In genomic region chr13:40944346-40944745, GRCm38 (mm10) we compare ENCODE assay signal across 18 mouse cellular contexts. TPM values are rescaled to one million over a fixed set of nuclear protein-coding genes. Genes with fewer than 3 reads are reported as not detected.
A peak's percentile ranks its signal among the peaks of the same experiment; 100 is the strongest.
DNase-seq lines count a peak whose midpoint lies in the region; ATAC-seq lines count a peak whose summit lies in the region.
"Had no signal": no experiment of that assay in that cellular context is flagged by ENCODE, and none has a peak within 500 bp of the region (broad histone marks: within the 10 kb centered on the region; RNA-seq: fewer than 3 reads in every experiment).

No protein-coding gene starts in this region.

- no peak for ATAC-seq in embryonic facial prominence, embryonic 13.5 days (ENCODE audit: insufficient number of reproducible peaks, insufficient read depth, low FRiP score, low TSS enrichment, low read depth)
- no peak for ATAC-seq in heart, embryonic 13.5 days (ENCODE audit: extremely low read depth, insufficient number of reproducible peaks, low FRiP score, low TSS enrichment)
- ATAC-seq in midbrain, embryonic 13.5 days, result no peak
- ATAC-seq in midbrain, embryonic 16.5 days, result no peak
- ATAC-seq: hindbrain, embryonic 16.5 days had no signal

- no peaks in the 10 kb centered on the region for H3K27me3 ChIP-seq in embryonic facial prominence, embryonic 13.5 days
- no peaks in the 10 kb centered on the region for H3K27me3 ChIP-seq in embryonic facial prominence, embryonic 10.5 days (replicated peaks; ENCODE audit: low read depth, poor library complexity, severe bottlenecking)
- no peaks in the 10 kb centered on the region for H3K27me3 ChIP-seq in heart, embryonic 13.5 days (replicated peaks)
- no peaks in the 10 kb centered on the region for H3K27me3 ChIP-seq in midbrain, embryonic 13.5 days
- H3K27me3 ChIP-seq in midbrain, embryonic 16.5 days (ENCODE audit: control insufficient read depth, insufficient read depth, low read depth, low read length), result no peaks in the 10 kb centered on the region
- H3K27me3 ChIP-seq: neural tube, embryonic 15.5 days; stomach, embryonic 15.5 days had no signal

- no peak overlapping the region for H3K27ac ChIP-seq in embryonic facial prominence, embryonic 13.5 days
- H3K27ac ChIP-seq in embryonic facial prominence, embryonic 10.5 days (replicated peaks), result no peak overlapping the region
- no peak overlapping the region for H3K27ac ChIP-seq in heart, embryonic 13.5 days (replicated peaks)
- no peak overlapping the region for H3K27ac ChIP-seq in midbrain, embryonic 13.5 days
- no peak overlapping the region for H3K27ac ChIP-seq in midbrain, embryonic 16.5 days (ENCODE audit: low read length)
- H3K27ac ChIP-seq: liver, embryonic 14.5 days; neural tube, embryonic 15.5 days; stomach, embryonic 15.5 days had no signal

- H3K9ac ChIP-seq in embryonic facial prominence, embryonic 13.5 days, result 0 out of 2 replicates have a peak overlapping the region, but pooled peaks have one; percentile 44
- peak overlapping the region; percentile 52; the same call in 1 of the 2 replicates for H3K9ac ChIP-seq in heart, embryonic 13.5 days
- peak overlapping the region; percentile 36; the same call in 1 of the 2 replicates for H3K9ac ChIP-seq in midbrain, embryonic 13.5 days (replicated peaks)
- no peak overlapping the region for H3K9ac ChIP-seq in midbrain, embryonic 16.5 days (ENCODE audit: low read depth, low read length)
- H3K9ac ChIP-seq: liver, embryonic 14.5 days; neural tube, embryonic 15.5 days; stomach, embryonic 15.5 days had no signal

- no peak overlapping the region for H3K4me2 ChIP-seq in embryonic facial prominence, embryonic 13.5 days
- no peak overlapping the region for H3K4me2 ChIP-seq in heart, embryonic 13.5 days
- no peak overlapping the region for H3K4me2 ChIP-seq in midbrain, embryonic 13.5 days (replicated peaks)
- H3K4me2 ChIP-seq in midbrain, embryonic 16.5 days (ENCODE audit: low read length), result no peak overlapping the region
- H3K4me2 ChIP-seq: neural tube, embryonic 15.5 days; stomach, embryonic 15.5 days had no signal

- no peak for DNase-seq in embryonic facial prominence, embryonic 10.5 days (ENCODE audit: low spot score)
- no peak for DNase-seq in heart, postnatal 10 days
- DNase-seq in yolk sac, embryonic 10.5 days (ENCODE audit: low spot score), result no peak
- DNase-seq in embryo, embryonic 10.5 days (ENCODE audit: low spot score), result no peak
- DNase-seq: cerebellum, adult 11 months; cerebellum, postnatal 36 days; heart, adult 18-20 months; kidney, adult 8-10 months; left cerebral cortex, postnatal 4 days; thymus, postnatal 25 days had no signal

- H3K9me3 ChIP-seq in embryonic facial prominence, embryonic 13.5 days, result no peaks in the 10 kb centered on the region
- no peaks in the 10 kb centered on the region for H3K9me3 ChIP-seq in embryonic facial prominence, embryonic 10.5 days
- no peaks in the 10 kb centered on the region for H3K9me3 ChIP-seq in heart, embryonic 13.5 days
- no peaks in the 10 kb centered on the region for H3K9me3 ChIP-seq in midbrain, embryonic 13.5 days
- H3K9me3 ChIP-seq in midbrain, embryonic 16.5 days (replicated peaks; ENCODE audit: control insufficient read depth, low read length, poor library complexity, severe bottlenecking), result no peaks in the 10 kb centered on the region
- H3K9me3 ChIP-seq: neural tube, embryonic 15.5 days; stomach, embryonic 15.5 days had no signal

- no peaks in the 10 kb centered on the region for H3K36me3 ChIP-seq in embryonic facial prominence, embryonic 13.5 days
- no peaks in the 10 kb centered on the region for H3K36me3 ChIP-seq in embryonic facial prominence, embryonic 10.5 days (replicated peaks)
- no peaks in the 10 kb centered on the region for H3K36me3 ChIP-seq in heart, embryonic 13.5 days
- H3K36me3 ChIP-seq in midbrain, embryonic 13.5 days, result no peaks in the 10 kb centered on the region
- H3K36me3 ChIP-seq in midbrain, embryonic 16.5 days (ENCODE audit: control insufficient read depth, insufficient read depth, low read length), result no peaks in the 10 kb centered on the region
- H3K36me3 ChIP-seq: neural tube, embryonic 15.5 days; stomach, embryonic 15.5 days had no signal

- H3K4me3 ChIP-seq in embryonic facial prominence, embryonic 13.5 days, result no peak overlapping the region
- H3K4me3 ChIP-seq in embryonic facial prominence, embryonic 10.5 days, result no peak overlapping the region
- no peak overlapping the region for H3K4me3 ChIP-seq in heart, embryonic 13.5 days
- H3K4me3 ChIP-seq in midbrain, embryonic 13.5 days (replicated peaks), result no peak overlapping the region
- H3K4me3 ChIP-seq in midbrain, embryonic 16.5 days (ENCODE audit: low read depth, low read length), result no peak overlapping the region
- H3K4me3 ChIP-seq: neural tube, embryonic 15.5 days; stomach, embryonic 15.5 days had no signal

- 22% methylated on average over 3 of the region's 3 CpGs for WGBS in embryonic facial prominence, embryonic 13.5 days
- 16% methylated on average over 3 of the region's 3 CpGs for WGBS in embryonic facial prominence, embryonic 10.5 days
- 24% methylated on average over 3 of the region's 3 CpGs for WGBS in heart, embryonic 13.5 days
- WGBS in midbrain, embryonic 13.5 days, result 3% methylated on average over 3 of the region's 3 CpGs
- 4% methylated on average over 3 of the region's 3 CpGs for WGBS in midbrain, embryonic 16.5 days

- peaks cover 20% of the 10 kb centered on the region for H3K4me1 ChIP-seq in embryonic facial prominence, embryonic 13.5 days
- H3K4me1 ChIP-seq in embryonic facial prominence, embryonic 10.5 days, result peaks cover 18% of the 10 kb centered on the region
- peaks cover 48% of the 10 kb centered on the region for H3K4me1 ChIP-seq in heart, embryonic 13.5 days
- H3K4me1 ChIP-seq in midbrain, embryonic 13.5 days (replicated peaks), result peaks cover 10% of the 10 kb centered on the region
- peaks cover 4% of the 10 kb centered on the region; the same call in 1 of the 2 replicates for H3K4me1 ChIP-seq in midbrain, embryonic 16.5 days (ENCODE audit: control insufficient read depth, insufficient read depth, low read length)

- intact Hi-C loops in heart, postnatal 10 days (cut with DNase I), result no loop called here

RNA-seq across cellular contexts. Expression of gene Pak1ip1, which starts 56.5 kb away (rescaled TPM):
- polyA plus RNA-seq in embryonic facial prominence, embryonic 13.5 days (2015; fragmentation: Nextera tagmentation; extraction: Ambion mirVana), result 56.3 and 56.6 TPM in 2 replicates
- polyA plus RNA-seq in embryonic facial prominence, embryonic 10.5 days (2016; fragmentation: Nextera tagmentation; extraction: Ambion mirVana), result 65.7 and 71.1 TPM in 2 replicates
- polyA plus RNA-seq in heart, embryonic 13.5 days (2015; fragmentation: Nextera tagmentation; extraction: Ambion mirVana), result 47.4 and 52.5 TPM in 2 replicates
- 10 to 100 TPM; 30.2 to 33.4 TPM for total RNA-seq in heart, postnatal 10 days (2021)
- 71.6 and 73.0 TPM in 2 replicates for polyA plus RNA-seq in midbrain, embryonic 13.5 days (2015; fragmentation: Nextera tagmentation; extraction: Ambion mirVana)
- 53.9 and 64.8 TPM in 2 replicates for polyA plus RNA-seq in midbrain, embryonic 16.5 days (2015; fragmentation: Nextera tagmentation; extraction: Ambion mirVana)
